Mouse (Mus musculus): ENCODE data around the gene Gp6.

- no peak for TF ChIP-seq EP300 (IDR thresholded peaks at IDR 0.05; ENCODE audit: insufficient read depth, low read depth, low read length)
- no peak for TF ChIP-seq POLR2A (IDR thresholded peaks at IDR 0.05; ENCODE audit: insufficient read depth, low read depth, low read length)
- no peak for TF ChIP-seq CTCF (IDR thresholded peaks at IDR 0.05)
These were observed 40.2 kb upstream of the Gp6 start for GRCm38 (mm10) chr7:4437721-4438120.
